Mouse (Mus musculus) adrenal gland, postnatal 36 days (tissue): Measurements from ENCODE around the gene Cpsf4l. TPM values are rescaled to one million over a fixed set of nuclear protein-coding genes. Genes with fewer than 3 reads are reported as not detected.

Experiments
- DNase-seq, 2 experiments: peaks; one replicate each; pipeline ENCODE4 v3.0.0; 2021; ENCODE audit warnings: mixed read lengths in 1 of 2
- long read RNA-seq, 2 experiments: library from polyadenylated mRNA; stranded (forward); transcript quantifications; one replicate each; pipeline ENCODE4 v2.0.0; 2021; ENCODE audit warnings: borderline sequencing depth in 2 of 2
- total RNA-seq, 2 experiments: library from RNA; stranded (reverse); gene quantifications; 2 replicates each; pipeline ENCODE4 v1.2.3; 2021

Gene Cpsf4l
- total RNA-seq: under 1 TPM; 0.23 to 0.76 TPM
- long read RNA-seq, experiment 1, partial matches to known transcripts: 1 of 2 reads
- long read RNA-seq, experiment 1, other reads (novel, unspliced or antisense): 1 of 2 reads
- long read RNA-seq, experiment 2: 0 reads

DNA sequence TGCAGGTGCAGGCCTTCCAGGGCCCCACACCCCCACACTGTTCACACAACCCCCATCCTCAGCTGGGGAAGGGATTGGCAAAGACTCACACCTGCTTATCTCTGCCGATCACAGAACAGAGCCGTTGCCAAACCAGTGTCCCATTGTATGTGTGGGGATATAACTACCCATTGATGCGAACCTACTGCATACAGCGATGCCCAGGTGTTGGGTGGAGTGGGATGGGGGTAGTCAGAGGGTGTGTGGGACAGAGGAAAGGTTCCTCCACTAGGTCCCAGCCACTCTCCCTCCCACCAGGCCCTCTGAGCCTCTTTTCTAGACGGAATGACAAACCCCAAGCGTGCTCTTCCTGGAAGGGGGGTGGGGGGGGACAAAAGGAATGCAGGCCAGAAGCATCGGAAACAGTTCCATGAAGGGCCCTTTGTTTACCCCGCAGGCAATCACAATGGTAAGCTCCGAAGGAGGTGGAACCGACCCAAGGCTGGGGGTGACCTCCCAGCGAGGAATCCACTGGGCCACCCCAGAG, at the start of gene Cpsf4l:
TSS of gene Cpsf4l (minus strand) at position 287 of the 526 bp plus-strand sequence.
- DNase-seq: no peak

DNA sequence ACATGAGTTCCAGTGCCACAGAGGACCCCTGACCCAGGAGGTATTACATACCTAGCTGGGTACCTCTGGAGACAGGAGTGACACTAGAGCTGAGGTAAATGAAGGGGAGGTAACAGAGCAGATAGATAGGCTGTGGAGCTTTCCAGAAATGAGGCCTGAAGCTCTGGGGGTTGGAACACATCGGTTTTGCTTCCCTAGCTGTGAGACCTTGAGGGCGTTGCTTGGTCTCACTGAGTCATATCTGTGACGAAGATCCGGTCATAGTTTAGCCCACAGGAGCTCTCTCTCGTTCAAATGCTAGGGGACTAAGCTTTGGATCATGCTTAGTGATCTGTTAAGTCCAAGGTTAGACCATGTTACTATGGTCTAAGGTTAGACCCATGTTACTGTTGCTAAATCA, 49.0 kb upstream of the Cpsf4l start:
- no peak for DNase-seq

DNA sequence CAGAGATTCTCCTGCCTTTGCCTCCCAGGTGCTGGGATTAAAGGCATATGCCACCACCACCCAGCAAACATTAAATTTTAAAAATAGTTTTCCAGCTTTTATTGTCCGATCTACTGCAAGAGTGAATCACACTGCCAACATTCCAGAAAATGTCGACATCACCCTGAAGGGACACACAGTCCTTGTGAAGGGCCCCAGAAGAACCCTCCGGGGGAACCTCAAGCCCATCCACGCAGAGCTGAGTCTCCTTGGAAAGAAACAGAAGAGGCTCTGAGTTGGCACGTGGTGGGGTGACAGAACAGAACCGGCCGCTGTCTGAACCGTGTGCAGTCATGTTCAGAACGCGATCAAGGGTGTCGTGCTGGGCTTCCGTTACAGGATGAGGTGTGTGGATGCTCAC, 46.8 kb upstream of the Cpsf4l start:
- no peak for DNase-seq

DNA sequence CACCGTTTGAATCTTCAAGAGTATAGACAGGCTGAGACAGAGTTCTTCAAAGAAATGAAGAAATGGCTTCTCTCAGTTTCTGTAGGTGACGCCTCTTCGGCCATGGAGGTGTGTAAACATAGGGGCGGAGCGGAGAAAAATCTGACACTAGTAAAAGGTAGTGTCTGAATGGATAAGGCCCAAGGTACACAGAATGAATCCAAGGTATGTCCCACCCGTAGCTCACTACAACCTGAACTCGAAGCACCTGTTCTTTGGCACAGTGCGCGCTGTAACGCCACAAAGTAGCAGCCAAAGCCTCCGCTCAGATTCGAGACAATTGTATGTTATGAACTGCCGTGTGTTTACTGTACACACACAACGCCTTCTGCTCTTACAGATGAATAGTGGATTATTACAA, 46.1 kb upstream of the Cpsf4l start:
- DNase-seq: no peak

DNA sequence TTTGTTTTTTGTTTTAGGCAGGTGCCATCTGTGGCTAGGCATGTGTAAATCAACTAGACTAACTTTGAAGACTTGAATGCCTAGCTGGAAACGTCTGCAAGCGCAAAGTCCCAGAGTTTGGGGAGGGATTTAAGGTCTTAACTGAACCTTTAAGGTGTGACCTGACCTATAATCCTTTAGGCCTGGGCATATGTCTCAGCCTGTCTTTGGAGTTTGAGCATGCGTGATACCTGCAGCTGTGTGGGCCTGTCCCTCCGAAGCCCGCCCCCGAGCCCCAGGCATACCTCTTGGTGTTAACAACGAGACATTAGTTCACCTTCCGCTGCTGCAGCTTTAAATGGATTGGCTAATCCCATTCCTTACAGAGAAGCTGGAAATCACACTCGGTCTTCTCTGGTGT, 45.0 kb upstream of the Cpsf4l start:
- DNase-seq: no peak

DNA sequence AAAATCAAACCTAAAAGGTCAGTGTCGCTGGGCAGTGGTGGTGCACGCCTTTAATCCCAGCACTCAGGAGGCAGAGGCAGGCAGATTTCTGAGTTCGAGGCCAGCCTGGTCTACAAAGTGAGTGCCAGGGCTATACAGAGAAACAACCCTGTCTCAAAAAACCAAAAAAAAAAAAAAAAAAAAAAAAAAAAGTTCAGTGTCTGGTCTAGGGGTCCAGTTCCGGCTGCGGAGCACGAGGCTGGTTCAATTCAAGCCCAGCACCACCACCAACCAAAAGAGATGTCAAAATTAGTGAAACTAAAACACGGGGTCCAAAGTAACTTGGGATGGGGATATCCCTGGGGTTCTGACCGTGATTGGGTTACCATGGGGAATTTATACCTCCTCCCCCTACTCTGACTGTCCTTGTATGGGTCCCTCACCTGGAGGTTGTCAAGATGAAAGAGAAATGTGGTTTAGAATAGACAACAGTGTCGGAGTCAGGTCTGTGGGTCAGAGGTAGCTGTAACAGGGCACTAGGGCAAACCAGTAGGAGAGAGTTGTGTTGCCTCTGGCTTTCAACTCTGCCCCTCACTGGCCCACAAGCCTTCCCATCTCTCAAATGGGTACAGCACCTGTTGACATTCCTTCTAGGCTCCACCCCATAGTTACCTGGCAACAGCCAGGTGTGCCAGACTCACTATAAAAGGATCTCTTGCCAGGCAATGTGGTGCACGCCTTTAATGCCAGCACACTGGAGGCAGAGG, 43.0 kb upstream of the Cpsf4l start:
- DNase-seq: no peak

DNA sequence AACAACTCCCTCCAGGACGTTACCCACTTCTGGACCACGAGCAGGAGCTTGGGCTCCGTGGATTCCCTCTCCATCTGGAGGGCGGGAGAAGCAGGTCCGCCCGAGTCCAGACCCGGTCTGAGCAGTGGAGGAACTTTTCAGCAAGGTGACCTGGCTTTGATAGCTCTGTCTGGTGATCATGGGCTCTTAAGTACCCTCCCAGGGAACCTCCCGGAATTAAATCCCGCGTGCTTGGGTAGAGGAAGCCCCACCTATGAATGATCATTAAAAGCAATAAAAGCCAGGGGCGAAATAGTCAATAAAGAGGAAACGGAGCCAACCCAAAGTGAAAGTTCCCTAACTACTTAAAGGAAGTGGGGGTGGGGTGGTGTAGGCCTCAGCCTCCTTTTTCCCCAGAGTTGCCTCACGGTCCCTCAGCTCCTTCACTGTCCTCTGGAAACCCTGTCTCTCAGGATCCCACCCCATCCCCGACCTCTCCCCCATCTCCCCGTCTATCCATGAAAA, 42.4 kb upstream of the Cpsf4l start:
- no peak for DNase-seq

DNA sequence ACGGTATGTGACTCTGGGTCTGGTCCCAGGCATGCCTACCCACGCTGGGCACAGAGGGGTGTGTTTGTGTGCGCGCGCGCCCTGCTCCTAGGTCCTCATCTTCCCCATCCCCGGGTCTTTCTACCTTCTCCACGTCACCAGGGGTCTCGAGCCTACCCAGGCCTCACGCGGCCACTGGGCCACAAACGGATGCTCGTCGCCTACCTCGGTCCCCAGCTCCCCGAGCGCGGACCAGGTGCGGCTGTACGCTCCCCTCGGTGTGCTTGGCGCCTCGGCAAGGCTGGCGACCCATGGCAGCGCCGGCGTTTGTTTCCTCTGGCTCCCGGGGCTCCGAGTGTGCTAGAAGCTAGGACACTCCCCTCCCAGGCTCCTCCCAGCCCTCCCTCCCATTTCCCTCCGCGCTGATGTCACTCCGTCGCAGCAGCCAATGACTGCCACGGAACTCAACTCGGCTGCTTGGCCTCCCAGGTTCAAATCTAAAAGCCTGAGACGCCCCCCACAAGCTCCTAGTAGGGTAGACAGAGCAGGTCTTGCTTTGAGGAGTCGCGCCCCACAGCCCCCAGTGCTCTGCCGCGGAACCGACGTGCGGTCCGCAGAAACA, 41.8 kb upstream of the Cpsf4l start, which contains the start of gene Cdc42ep4:
TSS of gene Cdc42ep4 (minus strand) at position 398 of the 601 bp plus-strand sequence.
- DNase-seq: peak; percentile 92 to 93

DNA sequence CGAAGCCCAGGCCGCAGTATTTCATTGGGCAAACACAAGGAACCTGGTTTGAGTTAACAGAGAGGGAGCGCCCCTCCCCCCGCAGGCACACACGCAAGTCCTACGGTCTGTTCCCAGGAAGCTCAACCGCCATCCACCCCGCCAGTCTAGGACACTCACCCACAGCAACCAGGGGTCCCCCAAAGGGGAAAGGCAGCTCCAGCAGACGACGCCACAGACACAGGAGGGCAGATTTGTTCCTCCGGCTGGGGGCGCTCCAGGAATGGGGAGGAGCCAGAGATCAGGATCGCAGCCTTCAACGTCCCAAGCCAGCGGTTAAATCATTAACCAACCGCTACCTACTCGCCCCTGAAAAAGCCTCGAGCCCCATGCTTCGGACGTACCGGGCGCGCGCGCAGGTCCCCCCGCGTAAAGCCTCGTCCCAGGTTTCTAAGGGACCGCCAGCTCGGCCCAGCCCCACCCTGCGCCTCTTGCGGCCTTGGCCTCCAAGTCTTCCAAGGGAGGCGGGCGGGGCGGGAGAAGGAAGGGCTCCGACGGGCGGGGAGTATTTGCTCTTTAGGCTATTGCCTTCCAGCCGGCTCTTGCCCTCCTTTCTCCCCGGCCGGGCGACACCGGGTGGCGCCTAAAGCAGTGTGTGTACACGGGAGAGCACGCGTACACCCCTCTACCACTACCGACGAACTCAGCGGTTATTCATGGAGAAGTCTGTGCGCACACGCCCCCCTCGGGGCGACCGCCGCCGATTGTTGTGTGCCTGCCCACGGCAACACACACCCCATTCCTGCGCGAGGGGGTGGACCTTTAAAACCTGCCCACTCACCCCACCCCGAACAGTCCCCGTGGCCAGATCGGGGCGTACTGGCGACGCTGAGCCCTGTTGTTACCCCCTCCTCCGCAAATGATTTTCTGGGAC, 41.0 kb upstream of the Cpsf4l start:
- DNase-seq: peak; percentile 80 to 87

DNA sequence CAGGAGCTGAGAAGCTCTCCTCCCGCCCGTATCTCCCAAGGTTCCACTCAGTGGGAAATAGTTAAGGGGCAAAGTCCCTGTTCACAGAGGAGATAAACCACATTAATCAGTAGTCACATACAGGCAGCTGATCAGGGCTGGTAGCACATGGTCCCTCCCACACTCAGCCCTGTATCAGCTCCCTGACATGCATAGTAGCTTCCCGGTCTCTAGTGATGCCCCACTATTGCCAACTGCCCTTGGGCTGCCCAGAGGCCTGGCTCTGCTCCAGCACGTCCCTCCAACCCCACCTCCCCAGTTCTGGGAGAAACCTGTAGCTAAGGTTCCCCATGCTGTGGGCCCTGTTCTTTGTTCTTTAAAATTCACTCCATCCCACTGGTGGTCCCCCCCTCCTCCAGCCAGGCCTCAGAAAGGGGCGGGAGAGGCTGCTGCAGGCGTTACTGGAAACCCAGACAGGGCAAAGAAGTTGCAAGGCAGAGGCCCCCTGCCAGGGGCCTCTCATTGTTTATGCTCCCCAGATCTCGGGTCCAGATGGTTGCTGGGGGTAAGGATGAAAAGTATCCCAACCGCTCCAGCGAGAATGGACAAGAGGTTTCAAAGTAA, 40.0 kb upstream of the Cpsf4l start:
- peak; percentile 57 to 69 for DNase-seq

DNA sequence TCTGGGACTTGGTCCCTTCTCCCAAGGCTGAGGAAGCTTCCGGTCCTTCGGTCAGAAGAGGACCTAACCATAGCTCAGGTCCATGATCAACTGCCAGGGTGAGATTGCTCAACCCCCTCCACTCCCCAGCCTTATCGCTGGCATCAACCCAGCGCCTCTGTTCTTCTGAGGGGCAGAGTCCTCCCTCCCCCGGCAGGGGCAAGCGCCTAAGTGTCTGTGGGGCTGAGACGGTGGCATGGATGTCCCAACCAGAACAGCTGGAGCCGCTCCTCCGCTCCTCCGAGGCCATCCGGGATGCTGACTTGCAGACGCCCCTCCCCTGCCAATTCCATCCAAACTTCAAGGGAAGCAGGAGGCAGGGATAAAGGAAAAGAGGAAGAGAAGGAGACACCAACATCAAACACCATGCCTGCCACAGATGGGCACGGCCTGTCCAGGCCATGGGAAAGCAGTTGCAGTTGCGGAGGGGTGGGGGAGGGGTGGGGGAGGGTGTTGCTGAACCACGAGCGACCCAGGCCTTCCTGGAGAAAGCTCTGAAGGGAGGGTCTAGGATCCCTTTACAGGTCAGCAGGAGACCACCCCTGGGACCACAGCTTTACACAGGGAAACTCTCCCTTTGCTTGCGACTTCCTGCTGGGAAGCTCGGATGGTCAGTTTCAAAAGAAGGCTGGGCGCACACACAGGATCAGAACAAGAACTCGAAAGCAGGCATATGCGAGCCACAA, 39.1 kb upstream of the Cpsf4l start:
- DNase-seq: peak; percentile 78 to 81

DNA sequence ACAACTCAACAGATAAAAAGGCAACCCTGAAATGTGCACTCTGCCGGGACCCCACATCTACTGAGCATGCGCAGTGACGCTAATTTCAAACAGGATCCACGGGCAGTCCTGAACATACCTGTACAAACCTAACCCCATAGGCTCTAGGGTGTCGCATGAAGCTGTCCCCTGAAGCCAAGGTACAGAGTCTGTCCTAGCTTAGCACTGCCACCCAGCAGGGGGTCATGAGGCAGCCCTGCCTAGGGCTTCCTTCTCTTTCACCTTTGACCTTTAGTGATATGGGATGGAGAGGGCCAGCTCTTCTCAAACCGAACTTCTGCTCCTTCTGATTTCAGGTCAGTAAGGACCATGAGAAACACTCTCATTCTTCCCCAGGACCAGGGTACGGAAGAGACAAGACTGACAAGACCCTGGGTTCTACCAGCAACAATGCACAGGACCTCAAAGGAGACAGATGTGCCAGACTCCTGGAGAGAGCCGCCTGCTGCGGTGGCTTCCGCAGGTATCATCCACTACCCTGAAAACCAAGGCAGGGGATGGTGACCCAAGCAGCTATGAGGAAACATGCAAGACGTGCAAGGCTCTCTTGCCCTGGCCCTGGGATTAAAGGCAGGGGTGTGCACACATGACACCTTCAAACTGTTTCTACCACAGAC, 38.0 kb upstream of the Cpsf4l start:
- no peak for DNase-seq

DNA sequence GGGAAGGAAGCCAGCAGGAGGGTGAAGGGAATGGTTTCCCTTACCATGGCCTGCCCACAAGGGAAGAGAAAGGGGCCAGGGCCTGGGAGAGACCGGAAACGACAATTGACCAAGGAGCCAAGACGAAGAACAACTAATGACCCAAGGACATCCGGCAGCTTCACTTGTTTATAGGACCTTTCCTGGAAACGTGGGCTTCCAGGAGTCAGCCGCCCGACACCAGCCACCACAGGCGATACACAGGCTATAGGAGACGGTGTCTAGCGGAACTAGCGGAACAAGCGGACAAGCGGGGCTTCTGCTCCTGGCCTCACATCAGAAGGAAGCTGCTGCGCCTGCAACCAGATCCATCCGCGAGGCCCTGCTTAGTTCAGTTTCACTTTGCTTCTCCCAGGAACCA, 37.2 kb upstream of the Cpsf4l start:
- DNase-seq: peak; percentile 50 to 58

DNA sequence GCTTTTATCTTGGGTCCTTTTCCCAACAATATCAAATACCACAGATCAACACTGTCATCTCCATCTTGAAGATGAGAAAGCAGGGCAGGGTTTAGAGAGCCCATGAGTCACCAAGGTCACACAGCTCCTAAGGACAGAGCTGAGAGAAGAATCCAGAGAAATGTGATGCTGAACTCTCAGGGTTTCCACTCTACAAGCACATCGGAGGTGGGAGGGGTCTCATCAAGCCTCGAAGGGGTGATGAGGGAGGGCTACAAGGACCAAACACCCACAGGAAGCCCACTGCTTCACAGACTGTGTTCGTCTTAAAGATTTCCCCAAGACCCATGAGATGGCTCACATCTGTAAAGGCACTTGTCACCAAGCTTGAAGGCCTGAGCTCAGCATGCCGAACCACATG, 36.1 kb upstream of the Cpsf4l start:
- DNase-seq: no peak

DNA sequence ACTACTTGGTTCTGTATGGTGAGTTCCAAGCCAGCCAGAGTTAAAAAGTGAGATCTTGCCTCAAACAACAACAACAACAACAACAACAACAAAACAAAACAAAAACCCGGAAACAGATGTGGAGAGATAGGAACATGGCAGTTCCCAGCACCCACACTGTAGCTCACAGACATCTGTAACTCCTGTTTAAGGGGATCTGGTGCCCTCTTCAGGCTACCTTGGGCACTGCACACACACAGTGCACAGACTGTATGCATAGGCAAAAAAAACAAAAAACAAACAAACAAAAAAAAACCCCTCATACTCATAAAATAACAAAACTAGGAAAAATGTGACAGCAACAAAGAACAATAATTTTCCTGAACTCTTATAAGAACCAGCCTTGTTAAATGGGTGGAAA, 33.2 kb upstream of the Cpsf4l start:
- no peak for DNase-seq

DNA sequence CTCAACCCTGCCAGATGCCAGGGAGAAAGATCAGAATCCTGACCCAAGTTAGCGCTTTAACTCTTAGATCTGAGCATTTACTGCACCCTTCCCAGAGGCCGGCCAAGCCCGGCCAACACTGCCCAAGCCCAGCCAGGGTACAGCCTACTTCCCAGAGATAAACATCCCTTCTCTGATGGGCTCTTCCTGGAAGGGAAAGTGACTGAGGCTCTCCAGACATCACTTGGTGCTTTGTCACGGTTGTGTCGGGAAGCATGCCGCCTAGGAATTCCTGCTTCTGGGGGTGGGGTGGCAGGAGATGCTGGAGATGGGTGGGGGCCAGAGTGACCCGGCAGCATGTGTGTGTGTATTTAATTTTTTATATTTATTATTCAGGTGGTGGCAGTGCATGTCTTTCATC, 30.3 kb upstream of the Cpsf4l start:
- DNase-seq: no peak

DNA sequence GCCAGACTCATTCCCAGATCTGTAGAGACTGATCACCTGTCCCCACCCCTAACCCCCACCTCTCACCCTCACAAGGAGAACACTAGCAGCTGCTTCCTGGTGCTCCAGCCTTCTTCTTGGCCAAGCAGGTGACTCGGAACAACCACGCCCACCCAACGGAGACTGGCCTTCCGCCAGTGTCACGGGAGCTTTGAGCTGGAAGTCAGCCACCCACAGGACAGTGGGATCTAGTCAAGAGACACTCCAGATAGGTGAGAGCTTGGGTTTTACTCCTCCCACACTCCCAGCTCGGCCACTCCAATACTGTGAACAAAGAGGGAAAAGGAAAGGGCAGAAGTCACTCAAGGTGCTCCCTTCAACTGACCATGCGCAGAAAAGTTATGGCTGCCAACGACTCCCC, 29.4 kb upstream of the Cpsf4l start:
- no peak for DNase-seq

DNA sequence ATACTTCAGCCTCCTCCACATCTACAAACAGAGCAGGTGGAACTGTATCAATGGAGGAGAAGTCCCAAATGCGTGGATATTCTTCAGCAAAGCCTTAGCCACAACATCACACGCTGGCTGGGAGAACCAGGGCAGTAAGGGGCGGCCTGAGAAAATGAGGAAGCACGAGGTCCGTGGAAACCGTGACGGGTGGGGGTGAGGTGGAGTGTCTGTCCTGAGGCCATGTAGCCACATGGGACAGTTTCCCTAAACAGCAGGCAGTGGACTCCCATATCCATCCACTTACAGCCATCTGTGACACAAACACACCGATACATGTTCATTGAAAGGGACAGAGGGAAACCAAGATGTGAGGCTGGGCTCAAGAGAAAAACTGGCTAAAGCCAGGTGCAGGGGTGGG, 28.1 kb upstream of the Cpsf4l start:
- no peak for DNase-seq

DNA sequence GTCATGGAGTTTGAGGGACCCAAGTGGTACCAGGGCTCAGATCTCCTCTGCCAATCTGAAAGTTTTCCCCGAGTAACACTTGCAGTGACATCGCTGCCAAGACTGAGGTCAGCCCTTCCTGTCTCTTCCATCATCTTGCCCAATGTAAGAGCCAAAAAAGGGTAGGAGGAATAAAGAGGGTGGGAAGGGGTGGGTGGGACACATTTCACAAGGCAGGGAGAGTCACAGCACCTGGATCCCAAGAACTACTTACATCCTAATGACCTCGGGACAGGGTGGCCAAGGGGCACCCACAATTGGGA, 27.7 kb upstream of the Cpsf4l start:
- DNase-seq: no peak

DNA sequence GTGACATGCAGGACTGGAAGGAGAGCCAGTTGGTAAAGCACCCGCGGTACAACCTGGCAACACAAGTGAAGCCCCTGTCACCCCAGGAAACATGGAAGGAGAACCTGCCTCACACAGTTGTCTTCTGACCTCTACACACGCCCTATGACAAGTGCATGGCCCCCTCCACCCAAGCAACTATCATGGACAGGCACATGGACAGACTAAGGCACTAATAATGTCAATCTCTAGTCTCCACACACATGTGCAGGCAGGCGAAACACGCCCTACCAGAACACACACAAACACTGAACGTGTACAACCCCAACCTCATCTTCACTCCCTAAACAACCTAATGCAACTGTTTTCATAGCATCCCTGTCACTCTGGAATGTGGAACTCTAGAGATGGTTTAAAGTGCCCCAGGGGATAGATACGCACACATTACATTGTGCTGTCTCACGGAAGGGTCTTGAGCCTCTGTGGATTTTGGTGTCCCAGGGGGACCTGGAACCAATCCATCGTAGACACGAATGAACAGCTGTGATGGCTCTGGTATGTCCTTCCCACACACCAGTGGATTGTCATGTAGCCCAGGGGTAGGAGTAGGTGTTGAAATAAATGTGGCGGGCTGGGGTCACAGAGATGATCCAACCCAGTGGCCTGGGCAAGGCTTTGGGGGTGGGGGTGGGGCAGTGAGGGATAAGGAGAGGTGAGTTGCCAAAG, 27.2 kb upstream of the Cpsf4l start:
- DNase-seq: no peak
